Mouse (Mus musculus) liver, embryonic 13.5 days (tissue): ENCODE measurements around the gene Tcap. TPM values are rescaled to one million over a fixed set of nuclear protein-coding genes. Genes with fewer than 3 reads are reported as not detected.

Experiments used
- ATAC-seq: fragments of 200-750 bp; cut with Nextera tagmentation; 2 replicates; pipeline ENCODE4 v1.8.0; 2017; ENCODE audit warnings: low read depth, mild to moderate bottlenecking, moderate number of reproducible peaks, moderate library complexity
- DNase-seq: peaks from one replicate; pipeline ENCODE4 v3.0.0; 2022
- H3K27ac ChIP-seq: fragments of 300-500 bp; sonication (generic); 2 replicates; pipeline ENCODE4 v1.5.1; 2015; ENCODE audit warnings: moderate library complexity, mild to moderate bottlenecking, inconsistent platforms
- H3K27me3 ChIP-seq: fragments of 300-500 bp; sonication (generic); 2 replicates; pipeline ENCODE4 v1.6.1; 2015; ENCODE audit warnings: mild to moderate bottlenecking, inconsistent platforms
- H3K36me3 ChIP-seq: fragments of 300-500 bp; sonication (generic); 2 replicates; pipeline ENCODE4 v1.6.1; 2015; ENCODE audit warnings: mild to moderate bottlenecking, inconsistent platforms
- H3K4me1 ChIP-seq: fragments of 300-500 bp; sonication (generic); replicated peaks from 2 replicates; pipeline ENCODE4 v1.6.1; 2015; ENCODE audit warnings: inconsistent platforms
- H3K4me2 ChIP-seq: fragments of 300-500 bp; sonication (generic); 2 replicates; pipeline ENCODE4 v1.6.1; 2015; ENCODE audit warnings: inconsistent platforms, mild to moderate bottlenecking, moderate library complexity
- H3K4me3 ChIP-seq: fragments of 300-500 bp; sonication (generic); replicated peaks from 2 replicates; pipeline ENCODE4 v1.5.1; 2015; ENCODE audit warnings: mild to moderate bottlenecking, inconsistent platforms
- H3K9ac ChIP-seq: fragments of 300-500 bp; sonication (generic); 2 replicates; pipeline ENCODE4 v1.6.1; 2015; ENCODE audit warnings: mild to moderate bottlenecking, inconsistent platforms
- H3K9me3 ChIP-seq: fragments of 300-500 bp; sonication (generic); replicated peaks from 2 replicates; pipeline ENCODE4 v1.6.1; 2016; ENCODE audit warnings: inconsistent platforms
- WGBS: fragments of 180-500 bp; shearing (Covaris S2); methylation state at CpG from one replicate; pipeline ENCODE4 v1.1.7; 2015; ENCODE audit not compliant: insufficient replicate concordance; 5-methylcytosine and 5-hydroxymethylcytosine counted together
- polyA plus RNA-seq: library from polyadenylated mRNA; unstranded; fragments of >200 nt; fragmentation: Nextera tagmentation; extraction: Ambion mirVana; gene quantifications from 2 replicates; pipeline ENCODE4 v1.2.1, GENCODE M21; 2015

Tcap gene
- polyA plus RNA-seq, 1 experiment from 2014 or later, result 0.59 TPM

DNA sequence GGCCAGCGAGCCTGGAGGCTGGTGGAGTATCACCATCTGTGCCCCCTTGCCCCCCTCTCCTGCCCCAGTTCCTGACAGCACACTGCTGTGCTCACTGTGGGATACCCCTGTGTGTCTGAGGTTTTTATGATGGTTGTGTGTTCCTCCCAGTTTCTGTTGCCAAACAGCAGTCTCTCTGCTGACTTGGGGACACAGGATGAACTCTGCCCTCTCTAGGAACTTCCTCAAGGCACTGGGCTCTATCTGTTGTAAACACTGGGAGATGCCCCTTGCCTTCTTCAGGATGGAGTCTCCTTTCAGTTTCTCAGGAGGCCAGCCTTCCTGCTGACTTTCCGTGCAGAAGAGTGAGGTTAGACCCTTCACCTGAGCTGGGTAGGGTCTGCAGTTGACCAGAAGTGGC lies 30.6 kb downstream of the Tcap start:
- Histone ChIP-seq H3K4me3 (no peak overlapping the region), H3K27ac (no peak overlapping the region), H3K9ac (no peak overlapping the region)

DNA sequence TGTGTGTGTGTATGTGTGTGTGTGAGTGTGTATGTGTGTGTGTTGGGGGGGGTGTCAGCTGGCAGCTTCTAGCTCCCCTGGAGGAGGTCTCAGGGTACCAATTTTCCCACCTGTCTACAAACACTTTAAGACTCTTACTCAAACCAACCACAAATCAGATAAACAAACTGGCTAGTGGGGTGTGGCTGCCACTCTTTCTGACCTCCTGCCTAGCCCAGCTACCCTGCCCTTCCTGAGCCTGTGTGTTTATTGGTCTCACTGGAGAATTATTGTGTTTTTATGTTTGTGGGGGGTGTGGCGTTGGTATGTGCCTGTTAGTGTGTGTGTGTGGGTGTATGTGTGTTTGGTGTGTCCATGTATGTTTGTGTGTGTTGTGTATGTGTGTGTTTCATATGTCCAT lies 33.5 kb downstream of the Tcap start:
- Histone ChIP-seq H3K4me2 (no peak overlapping the region), H3K9ac (no peak overlapping the region), H3K9me3 (no peaks in the 10 kb centered on the region), H3K4me1 (peaks cover 6% of the 10 kb centered on the region), H3K27ac (no peak overlapping the region), H3K36me3 (no peaks in the 10 kb centered on the region), H3K4me3 (no peak overlapping the region), H3K27me3 (peaks cover 50% of the 10 kb centered on the region)
- WGBS, result 57% methylated on average over 1 of the region's 1 CpGs
- ATAC-seq, result no peak
- no peak for DNase-seq

More for the DNA sequence above, 30.6 kb downstream of the Tcap start:
- ATAC-seq, result no peak
- H3K4me1 ChIP-seq, result peaks cover 10% of the 10 kb centered on the region
- 0 out of 2 replicates have a peak overlapping the region, but pooled peaks have one; percentile 56 for H3K4me2 ChIP-seq
- peaks cover 74% of the 10 kb centered on the region for H3K27me3 ChIP-seq
- no peak for DNase-seq
- H3K36me3 ChIP-seq, result no peaks in the 10 kb centered on the region
- no peaks in the 10 kb centered on the region for H3K9me3 ChIP-seq
- WGBS, result 23% methylated on average over 2 of the region's 2 CpGs

DNA sequence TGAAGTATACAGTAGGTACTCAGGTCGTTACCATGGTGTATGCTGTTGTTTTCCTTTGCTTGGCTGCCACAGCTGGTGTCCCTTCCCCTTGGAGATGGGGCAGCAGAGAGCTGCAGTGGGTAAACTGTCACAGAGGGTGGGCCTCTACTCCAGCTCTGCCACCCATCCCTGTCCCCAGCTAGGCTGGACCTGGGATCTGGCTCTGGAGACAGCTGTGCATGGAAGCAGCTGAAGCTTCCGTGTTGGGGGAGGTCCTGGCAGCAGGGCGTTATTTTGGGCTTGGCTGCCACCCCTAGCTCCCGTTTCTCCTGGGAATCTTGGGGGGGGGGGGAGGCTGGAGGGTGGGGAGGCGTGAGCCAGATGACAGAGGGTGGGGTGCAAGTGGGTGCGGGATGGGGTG lies 34.7 kb downstream of the Tcap start:
- no peak overlapping the region for H3K27ac ChIP-seq
- H3K4me3 ChIP-seq, result no peak overlapping the region
- H3K9me3 ChIP-seq, result no peaks in the 10 kb centered on the region
- DNase-seq (no peak), ATAC-seq (no peak)
- no peak overlapping the region for H3K9ac ChIP-seq
- peaks cover 38% of the 10 kb centered on the region for H3K27me3 ChIP-seq
- no peak overlapping the region for H3K4me2 ChIP-seq
- H3K36me3 ChIP-seq, result no peaks in the 10 kb centered on the region
- 56% methylated on average over 5 of the region's 6 CpGs for WGBS
- peaks cover 6% of the 10 kb centered on the region for H3K4me1 ChIP-seq

DNA sequence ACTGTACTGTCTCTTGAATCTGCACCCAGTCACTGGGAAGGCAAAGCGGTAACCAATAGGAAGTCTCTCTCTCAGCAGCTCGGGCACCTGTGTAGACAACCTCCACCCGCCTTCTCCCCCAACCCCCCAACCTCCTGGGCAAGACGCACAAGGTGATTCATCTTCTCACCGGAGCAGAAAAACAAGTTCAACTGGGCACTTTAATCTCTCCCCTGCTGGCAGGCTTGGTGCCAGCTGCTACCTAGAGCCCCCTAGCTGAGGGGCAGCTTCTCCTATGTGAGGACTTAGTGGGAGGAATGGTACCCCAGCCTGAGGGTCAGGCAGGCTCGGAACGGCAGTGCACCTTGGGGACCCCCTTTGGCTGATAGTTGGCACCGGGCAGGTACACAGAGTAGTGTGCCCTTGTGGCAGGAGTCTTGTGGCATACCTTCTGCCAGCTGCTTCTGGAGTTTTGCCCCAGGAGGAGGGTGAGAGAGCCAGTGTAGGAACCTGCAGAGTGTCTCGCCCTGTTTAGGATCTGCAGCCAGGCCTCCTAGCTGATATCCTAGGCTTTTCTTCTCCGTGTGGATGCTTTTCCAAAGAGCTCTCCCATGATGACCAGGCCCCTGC lies 35.4 kb downstream of the Tcap start:
- Histone ChIP-seq H3K4me2 (no peak overlapping the region), H3K27ac (no peak overlapping the region), H3K9ac (no peak overlapping the region), H3K27me3 (peaks cover 30% of the 10 kb centered on the region), H3K4me3 (no peak overlapping the region), H3K9me3 (no peaks in the 10 kb centered on the region), H3K36me3 (no peaks in the 10 kb centered on the region), H3K4me1 (peaks cover 4% of the 10 kb centered on the region; the same call in 1 of the 2 replicates)
- ATAC-seq, result no peak
- no peak for DNase-seq
- 68% methylated on average over 10 of the region's 10 CpGs for WGBS

- no peak overlapping the region for H3K27ac ChIP-seq
- no peak for ATAC-seq
These were observed 43.0 kb downstream of the Tcap start for GRCm38 (mm10) chr11:98426592-98426991.

DNA sequence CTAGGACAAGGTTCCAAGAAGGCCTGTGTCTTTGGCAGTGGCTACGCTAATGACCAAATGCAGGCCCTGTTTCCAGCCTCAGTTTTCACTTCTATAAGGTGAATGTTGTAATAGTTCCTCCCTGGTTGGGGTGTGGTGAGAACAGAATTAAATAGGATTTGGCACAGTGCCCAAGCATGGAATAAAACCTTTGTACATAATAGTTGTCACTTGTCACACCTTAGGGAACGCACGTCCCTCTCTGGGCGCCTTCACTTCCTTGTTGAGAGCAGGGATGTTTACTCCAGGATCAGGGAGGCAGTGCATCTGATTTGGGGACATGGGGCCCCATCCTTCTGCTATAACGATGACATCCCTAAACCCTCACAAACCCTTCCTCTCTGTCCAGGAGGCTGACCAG lies 44.8 kb downstream of the Tcap start:
- no peaks in the 10 kb centered on the region for H3K9me3 ChIP-seq
- no peak overlapping the region for H3K4me2 ChIP-seq
- no peaks in the 10 kb centered on the region for H3K36me3 ChIP-seq
- H3K27me3 ChIP-seq, result no peaks in the 10 kb centered on the region
- ATAC-seq, result no peak
- H3K27ac ChIP-seq, result no peak overlapping the region
- H3K4me3 ChIP-seq, result no peak overlapping the region
- no peaks in the 10 kb centered on the region for H3K4me1 ChIP-seq
- no peak for DNase-seq
- whole genome bisulfite sequencing, result 60% methylated on average over 5 of the region's 5 CpGs
- H3K9ac ChIP-seq, result no peak overlapping the region

More at GRCm38 (mm10) chr11:98426592-98426991, 43.0 kb downstream of the Tcap start:
- Histone ChIP-seq H3K27me3 (0 out of 2 replicates have a peak, but pooled peaks cover 2% of the 10 kb centered on the region), H3K4me1 (no peaks in the 10 kb centered on the region), H3K9me3 (no peaks in the 10 kb centered on the region), H3K4me2 (no peak overlapping the region), H3K9ac (no peak overlapping the region), H3K4me3 (no peak overlapping the region), H3K36me3 (no peaks in the 10 kb centered on the region)
- DNase-seq, result no peak
- WGBS, result 83% methylated on average over 7 of the region's 7 CpGs

GRCm38 (mm10) chr11:98431743-98432502 lies 48.3 kb downstream of the Tcap start:
- no peak for ATAC-seq
- WGBS, result 52% methylated on average over 9 of the region's 9 CpGs

More at GRCm38 (mm10) chr11:98431743-98432502, 48.3 kb downstream of the Tcap start:
- no peak for DNase-seq
- Histone ChIP-seq H3K36me3 (0 out of 2 replicates have a peak, but pooled peaks cover 5% of the 10 kb centered on the region), H3K9me3 (no peaks in the 10 kb centered on the region), H3K4me3 (no peak overlapping the region), H3K27me3 (no peaks in the 10 kb centered on the region), H3K27ac (no peak overlapping the region), H3K4me2 (no peak overlapping the region), H3K4me1 (no peaks in the 10 kb centered on the region), H3K9ac (no peak overlapping the region)

Other genes starting within 250 kb of the Tcap start
- 6.7 TPM in 2 replicates for gene Fbxl20, start 233.4 kb upstream of the Tcap start, polyA plus RNA-seq
- 30.1 and 38.9 TPM in 2 replicates for gene Med1, start 190.5 kb upstream of the Tcap start, polyA plus RNA-seq
- 5.4 and 5.9 TPM in 2 replicates for gene Cdk12, start 180.8 kb upstream of the Tcap start, polyA plus RNA-seq
- gene Neurod2, start 54.2 kb upstream of the Tcap start, polyA plus RNA-seq, result not detected in 2 replicates
- gene Ppp1r1b, start 35.4 kb upstream of the Tcap start, polyA plus RNA-seq, result 0.13 and 0.19 TPM in 2 replicates
- gene Stard3, start 25.4 kb upstream of the Tcap start, polyA plus RNA-seq, result 14.1 and 15.7 TPM in 2 replicates
- gene Pnmt, start 2.6 kb downstream of the Tcap start, polyA plus RNA-seq, result not detected in 2 replicates
- 3.1 and 3.8 TPM in 2 replicates for gene Pgap3, start 16.7 kb downstream of the Tcap start, polyA plus RNA-seq
- gene Erbb2, start 28.7 kb downstream of the Tcap start, polyA plus RNA-seq, result 2.2 and 2.6 TPM in 2 replicates
- 66.8 and 72.0 TPM in 2 replicates for gene Mien1, start 55.2 kb downstream of the Tcap start, polyA plus RNA-seq
- gene Grb7, start 62.6 kb downstream of the Tcap start, polyA plus RNA-seq, result 17.4 and 20.5 TPM in 2 replicates
- gene Ikzf3, start 162.2 kb downstream of the Tcap start, polyA plus RNA-seq, result 0.06 TPM in 1 of 2 replicates, not detected in the other
- gene Zpbp2, start 167.3 kb downstream of the Tcap start, polyA plus RNA-seq, result 0.45 and 0.58 TPM in 2 replicates
- gene Ormdl3, start 203.6 kb downstream of the Tcap start, polyA plus RNA-seq, result 41.5 and 41.7 TPM in 2 replicates
- not detected in 2 replicates for gene Lrrc3c, start 214.5 kb downstream of the Tcap start, polyA plus RNA-seq
- gene Gm12355, start 241.8 kb downstream of the Tcap start, polyA plus RNA-seq, result 0.53 and 0.90 TPM in 2 replicates
- not detected in 2 replicates for gene Gsdma3, start 242.5 kb downstream of the Tcap start, polyA plus RNA-seq